Mouse (Mus musculus): Measurements from ENCODE around the gene Rbm3. TPM values are rescaled to one million over a fixed set of nuclear protein-coding genes. Genes with fewer than 3 reads are reported as not detected.

Rbm3 gene
- polyA plus RNA-seq, 1 experiment from 2014 or later: 463 TPM

DNA sequence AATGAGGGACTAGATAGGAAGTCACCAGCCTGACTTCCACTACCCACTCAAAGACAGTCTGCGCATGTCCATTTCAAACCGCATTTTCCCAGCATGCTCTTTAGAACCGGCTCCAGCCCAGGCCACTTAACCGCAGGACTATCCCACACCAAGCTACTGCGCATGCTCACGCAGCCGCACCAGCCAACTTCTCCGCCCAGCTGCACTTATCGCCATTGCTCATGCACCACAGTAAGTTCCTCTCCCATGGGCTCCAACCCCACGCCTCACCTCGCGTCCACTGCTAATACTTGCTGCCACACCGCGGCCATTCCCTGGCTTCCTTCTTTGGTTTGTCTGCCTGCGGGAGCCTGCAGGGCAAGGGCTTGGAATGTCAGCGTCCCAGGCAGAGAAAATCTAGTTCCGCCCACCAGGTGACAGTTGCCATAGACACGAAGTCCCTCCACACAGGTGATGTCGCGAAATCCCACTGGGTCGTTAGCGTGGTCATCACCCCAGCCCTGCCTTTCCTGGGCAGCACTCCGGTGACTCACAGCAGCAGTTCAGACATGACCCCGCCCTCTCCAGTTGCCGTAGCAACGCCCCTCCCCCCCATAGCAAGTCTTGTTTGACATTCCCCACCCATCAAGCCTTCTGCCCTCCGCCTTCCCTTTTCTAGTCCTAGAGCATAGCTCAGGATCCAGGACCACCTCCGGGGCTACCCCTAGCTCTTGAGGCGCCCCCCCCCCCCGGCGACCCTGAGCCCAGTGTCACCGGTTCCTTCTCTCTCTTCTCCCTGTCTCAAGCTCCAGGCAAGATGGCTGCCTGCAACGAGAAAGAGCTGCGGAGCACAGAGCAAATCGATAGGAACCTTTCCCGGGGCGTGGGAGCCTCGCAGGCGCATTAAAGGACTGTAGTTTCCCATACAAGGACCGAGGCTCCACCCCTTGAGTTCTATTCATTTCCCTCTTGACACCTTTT lies 13.4 kb downstream of the Rbm3 start, which contains the start of gene Wdr13:
Gene Wdr13, minus strand, starts transcription at position 876 of the 960 bp plus-strand sequence.
- WGBS: 12% methylated on average over 39 of the region's 40 CpGs
- ATAC-seq: peak; percentile 96
- H3K27me3 ChIP-seq (replicated peaks; ENCODE audit: insufficient read depth, low read length): no peaks in the 10 kb centered on the region

DNA sequence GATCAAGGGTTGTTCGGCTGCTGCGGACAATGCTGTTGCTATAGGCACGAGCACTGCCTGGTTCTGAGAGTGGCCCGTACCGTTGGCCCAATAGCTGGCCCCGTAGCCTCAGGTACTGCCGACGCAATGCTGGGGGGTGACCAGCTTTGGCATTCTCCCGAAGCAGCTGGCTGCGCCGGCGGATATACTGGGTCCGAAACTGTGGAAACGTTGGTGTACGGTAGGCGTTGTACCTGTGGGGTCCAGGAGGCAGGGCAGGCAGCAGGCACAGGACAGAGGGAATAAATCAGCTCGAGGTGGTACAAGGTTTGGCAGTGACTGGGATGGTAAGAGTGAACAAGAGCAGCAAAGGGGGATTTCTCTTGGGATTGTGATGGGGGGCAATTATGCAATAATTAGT lies 14.3 kb downstream of the Rbm3 start:
- Histone ChIP-seq H3K4me2 (replicated peaks; ENCODE audit: low read depth, low read length) (peak overlapping the region; percentile 51), H3K4me1 (ENCODE audit: insufficient read depth, low read depth, low read length) (no peaks in the 10 kb centered on the region), H3K36me3 (ENCODE audit: insufficient read depth, low read length) (no peaks in the 10 kb centered on the region), H3K4me3 (ENCODE audit: low read depth, low read length) (peak overlapping the region; percentile 46; the same call in 1 of the 2 replicates), H3K9me3 (ENCODE audit: low read length) (no peaks in the 10 kb centered on the region), H3K27ac (ENCODE audit: low read length) (no peak overlapping the region; the same call in 1 of the 2 replicates), H3K27me3 (replicated peaks; ENCODE audit: insufficient read depth, low read length) (no peaks in the 10 kb centered on the region), H3K9ac (replicated peaks; ENCODE audit: low read depth) (no peak overlapping the region)
- TF ChIP-seq EP300 (IDR thresholded peaks at IDR 0.05): no peak
- TF ChIP-seq CTCF (IDR thresholded peaks at IDR 0.05): no peak
- no peak for DNase-seq (ENCODE audit: low spot score)
- 92% methylated on average over 17 of the region's 17 CpGs for WGBS
- ATAC-seq: no peak

More for the DNA sequence above, 13.4 kb downstream of the Rbm3 start, which contains the start of gene Wdr13:
- Histone ChIP-seq H3K4me2 (replicated peaks; ENCODE audit: low read depth, low read length) (peak within 1 kb of the TSS; percentile 51), H3K4me3 (ENCODE audit: low read depth, low read length) (peak within 1 kb of the TSS; percentile 46), H3K9ac (replicated peaks; ENCODE audit: low read depth) (peak within 1 kb of the TSS; percentile 52; the same call in 1 of the 2 replicates), H3K4me1 (ENCODE audit: insufficient read depth, low read depth, low read length) (no peaks in the 10 kb centered on the region), H3K36me3 (ENCODE audit: insufficient read depth, low read length) (no peaks in the 10 kb centered on the region), H3K27ac (ENCODE audit: low read length) (peak within 1 kb of the TSS; percentile 95), H3K9me3 (ENCODE audit: low read length) (no peaks in the 10 kb centered on the region)
- DNase-seq (ENCODE audit: low spot score): peak; percentile 94
- TF ChIP-seq EP300 (IDR thresholded peaks at IDR 0.05) (no peak), CTCF (IDR thresholded peaks at IDR 0.05) (peak; percentile 25; the same call in 1 of the 2 replicates)

- no peaks in the 10 kb centered on the region for H3K4me1 ChIP-seq (ENCODE audit: insufficient read depth, low read depth, low read length)
- no peak overlapping the region for H3K4me3 ChIP-seq (ENCODE audit: low read depth, low read length)
- no peak overlapping the region for H3K27ac ChIP-seq (ENCODE audit: low read length)
- DNase-seq (ENCODE audit: low spot score): peak; percentile 9
- WGBS: 68% methylated on average over 7 of the region's 7 CpGs
- TF ChIP-seq EP300 (IDR thresholded peaks at IDR 0.05): no peak
- TF ChIP-seq CTCF (IDR thresholded peaks at IDR 0.05): peak; percentile 51
- ATAC-seq: no peak
- H3K4me2 ChIP-seq (replicated peaks; ENCODE audit: low read depth, low read length): no peak overlapping the region
- no peaks in the 10 kb centered on the region for H3K9me3 ChIP-seq (ENCODE audit: low read length)
- H3K27me3 ChIP-seq (replicated peaks; ENCODE audit: insufficient read depth, low read length): no peaks in the 10 kb centered on the region
- no peak overlapping the region for H3K9ac ChIP-seq (replicated peaks; ENCODE audit: low read depth)
- H3K36me3 ChIP-seq (ENCODE audit: insufficient read depth, low read length): no peaks in the 10 kb centered on the region
These were observed 20.4 kb downstream of the Rbm3 start for GRCm38 (mm10) chrX:8125235-8125634.

DNA sequence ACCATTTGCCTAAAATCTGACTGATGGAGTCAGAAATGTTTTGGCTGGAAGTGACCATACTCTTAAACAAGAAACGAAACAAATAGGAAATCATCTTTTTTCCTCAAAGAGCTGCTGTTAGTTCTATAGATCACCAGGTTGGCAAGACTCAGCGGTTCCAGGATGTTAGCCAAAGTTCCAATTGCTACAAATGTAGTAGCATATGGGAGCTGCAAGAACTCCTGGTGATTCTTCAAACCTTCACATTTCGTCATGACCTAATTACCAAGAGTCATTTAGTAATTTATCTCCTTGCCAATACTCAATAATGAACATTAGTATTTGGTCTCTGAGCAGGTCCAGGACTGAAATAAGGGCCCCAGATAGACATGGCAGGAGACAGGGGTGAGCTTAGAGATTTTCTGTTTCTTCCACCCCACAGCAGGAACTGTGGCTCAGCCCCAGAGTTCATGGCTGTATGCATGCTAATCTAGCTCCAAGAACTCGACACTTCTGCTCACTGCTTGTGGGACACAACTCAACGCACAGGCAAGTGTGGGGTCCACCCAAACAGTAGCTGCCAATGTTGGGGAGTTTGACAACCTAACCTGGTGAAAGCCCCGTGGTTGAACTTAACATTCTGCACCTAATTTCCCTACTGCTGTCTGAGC lies 21.7 kb downstream of the Rbm3 start:
- ATAC-seq (no peak), DNase-seq (ENCODE audit: low spot score) (no peak)
- H3K9ac ChIP-seq (replicated peaks; ENCODE audit: low read depth): no peak overlapping the region
- no peak for TF ChIP-seq CTCF (IDR thresholded peaks at IDR 0.05)
- no peak for TF ChIP-seq EP300 (IDR thresholded peaks at IDR 0.05)
- 84% methylated on average over 6 of the region's 6 CpGs for WGBS
- no peak overlapping the region for H3K4me2 ChIP-seq (replicated peaks; ENCODE audit: low read depth, low read length)
- no peak overlapping the region for H3K4me3 ChIP-seq (ENCODE audit: low read depth, low read length)
- H3K9me3 ChIP-seq (ENCODE audit: low read length): no peaks in the 10 kb centered on the region
- H3K36me3 ChIP-seq (ENCODE audit: insufficient read depth, low read length): no peaks in the 10 kb centered on the region
- no peak overlapping the region for H3K27ac ChIP-seq (ENCODE audit: low read length)
- no peaks in the 10 kb centered on the region for H3K27me3 ChIP-seq (replicated peaks; ENCODE audit: insufficient read depth, low read length)
- H3K4me1 ChIP-seq (ENCODE audit: insufficient read depth, low read depth, low read length): no peaks in the 10 kb centered on the region

- H3K27me3 ChIP-seq (replicated peaks; ENCODE audit: insufficient read depth, low read length): no peaks in the 10 kb centered on the region
- no peaks in the 10 kb centered on the region for H3K9me3 ChIP-seq (ENCODE audit: low read length)
- H3K27ac ChIP-seq (ENCODE audit: low read length): no peak overlapping the region
- no peaks in the 10 kb centered on the region for H3K36me3 ChIP-seq (ENCODE audit: insufficient read depth, low read length)
- no peak for TF ChIP-seq EP300 (IDR thresholded peaks at IDR 0.05)
- no peak overlapping the region for H3K4me3 ChIP-seq (ENCODE audit: low read depth, low read length)
- H3K4me2 ChIP-seq (replicated peaks; ENCODE audit: low read depth, low read length): no peak overlapping the region
- ATAC-seq (no peak), DNase-seq (ENCODE audit: low spot score) (no peak)
- no peaks in the 10 kb centered on the region for H3K4me1 ChIP-seq (ENCODE audit: insufficient read depth, low read depth, low read length)
- no peak overlapping the region for H3K9ac ChIP-seq (replicated peaks; ENCODE audit: low read depth)
These were observed 28.4 kb downstream of the Rbm3 start for GRCm38 (mm10) chrX:8117264-8117663.

DNA sequence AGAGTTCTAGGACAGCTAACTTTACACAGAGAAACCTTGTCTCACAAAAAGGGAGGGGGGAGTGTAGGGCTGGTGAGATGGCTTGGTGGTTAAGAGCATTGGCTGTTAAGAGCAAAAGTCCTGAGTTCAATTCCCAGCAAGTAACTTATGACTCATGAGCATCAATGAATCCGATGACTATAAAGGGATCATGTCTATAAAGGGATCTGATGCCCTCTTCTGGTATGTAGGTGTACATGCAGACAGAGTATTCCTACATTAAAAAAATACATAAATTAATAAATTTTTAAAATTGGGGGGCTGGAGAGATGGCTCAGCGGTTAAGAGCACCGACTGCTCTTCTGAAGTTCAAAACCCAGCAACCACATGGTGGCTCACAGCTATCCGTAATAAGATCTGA lies 30.4 kb downstream of the Rbm3 start:
- TF ChIP-seq CTCF (IDR thresholded peaks at IDR 0.05) (peak; percentile 40), EP300 (IDR thresholded peaks at IDR 0.05) (no peak)
- Histone ChIP-seq H3K9ac (replicated peaks; ENCODE audit: low read depth) (no peak overlapping the region), H3K9me3 (ENCODE audit: low read length) (no peaks in the 10 kb centered on the region), H3K4me3 (ENCODE audit: low read depth, low read length) (no peak overlapping the region), H3K4me2 (replicated peaks; ENCODE audit: low read depth, low read length) (no peak overlapping the region), H3K36me3 (ENCODE audit: insufficient read depth, low read length) (no peaks in the 10 kb centered on the region), H3K4me1 (ENCODE audit: insufficient read depth, low read depth, low read length) (no peaks in the 10 kb centered on the region), H3K27ac (ENCODE audit: low read length) (no peak overlapping the region), H3K27me3 (replicated peaks; ENCODE audit: insufficient read depth, low read length) (no peaks in the 10 kb centered on the region)
- ATAC-seq: no peak
- DNase-seq (ENCODE audit: low spot score): peak; percentile 18
- WGBS: 75% methylated on average over 4 of the region's 4 CpGs

Data from lung, postnatal 0 days (tissue).